Mouse (Mus musculus): ENCODE results near the gene Cryaa.
A peak's percentile ranks its signal among the peaks of the same experiment; 100 is the strongest.
"Not testable (repeated sequence)": the region's sequence is repeated elsewhere in the genome, so short reads cannot be mapped to it uniquely, and the experiment has no call there.

Gene Cryaa

GRCm38 (mm10) chr17:31660661-31661250 lies 16.9 kb upstream of the Cryaa start:
- no peak for DNase-seq

- DNase-seq, result peak; percentile 54
Observed at GRCm38 (mm10) chr17:31662855-31663254, 14.8 kb upstream of the Cryaa start.

- DNase-seq, result peak; percentile 90
Observed at GRCm38 (mm10) chr17:31664760-31665159, 12.8 kb upstream of the Cryaa start.

GRCm38 (mm10) chr17:31668306-31668705 lies 9.3 kb upstream of the Cryaa start:
- DNase-seq, result no peak

GRCm38 (mm10) chr17:31670163-31670562 lies 7.4 kb upstream of the Cryaa start:
- DNase-seq, result no peak

- no peak for DNase-seq
Observed at GRCm38 (mm10) chr17:31671698-31672097, 5.9 kb upstream of the Cryaa start.

- no peak for DNase-seq
Observed at GRCm38 (mm10) chr17:31672279-31672678, 5.3 kb upstream of the Cryaa start.

- no peak for DNase-seq
Observed at GRCm38 (mm10) chr17:31674426-31674825, 3.2 kb upstream of the Cryaa start.

GRCm38 (mm10) chr17:31680450-31680849 lies 2.8 kb downstream of the Cryaa start:
- DNase-seq, result no peak

- peak; percentile 87 for DNase-seq
Observed at GRCm38 (mm10) chr17:31685514-31686224, 8.1 kb downstream of the Cryaa start.

- no peak for DNase-seq
Observed at GRCm38 (mm10) chr17:31686225-31686564, 8.6 kb downstream of the Cryaa start.

- no peak for DNase-seq
Observed at GRCm38 (mm10) chr17:31688112-31688511, 10.5 kb downstream of the Cryaa start.

GRCm38 (mm10) chr17:31689606-31690005 lies 12.0 kb downstream of the Cryaa start:
- DNase-seq, result no peak

GRCm38 (mm10) chr17:31692918-31693317 lies 15.3 kb downstream of the Cryaa start:
- DNase-seq, result no peak

- DNase-seq, result peak; percentile 88
Observed at GRCm38 (mm10) chr17:31693330-31694022, 15.9 kb downstream of the Cryaa start.

GRCm38 (mm10) chr17:31694023-31694376 lies 16.4 kb downstream of the Cryaa start:
- DNase-seq, result no peak

GRCm38 (mm10) chr17:31694949-31695348 lies 17.3 kb downstream of the Cryaa start:
- no peak for DNase-seq

GRCm38 (mm10) chr17:31695356-31695755 lies 17.7 kb downstream of the Cryaa start:
- not testable (repeated sequence) for DNase-seq

- DNase-seq, result no peak
Observed at GRCm38 (mm10) chr17:31698347-31698746, 20.7 kb downstream of the Cryaa start.

GRCm38 (mm10) chr17:31703276-31703980 lies 25.8 kb downstream of the Cryaa start:
- DNase-seq, result no peak

GRCm38 (mm10) chr17:31705271-31706020 lies 27.8 kb downstream of the Cryaa start:
- DNase-seq, result no peak

GRCm38 (mm10) chr17:31709121-31709741 lies 31.6 kb downstream of the Cryaa start:
- DNase-seq, result no peak
